Mouse (Mus musculus): Measurements from ENCODE around the gene Bicc1. TPM values are rescaled to one million over a fixed set of nuclear protein-coding genes. Genes with fewer than 3 reads are reported as not detected.

Gene Bicc1
- 8.9 and 9.7 TPM in 2 replicates for polyA plus RNA-seq (2014; fragmentation: Nextera tagmentation; extraction: Ambion mirVana)

- peak; percentile 38 for DNase-seq (ENCODE audit: low spot score)
- H3K4me2 ChIP-seq, result peak within 1 kb of the TSS; percentile 68
- H3K4me3 ChIP-seq (ENCODE audit: low read depth, low read length), result peak within 1 kb of the TSS; percentile 59
- H3K4me1 ChIP-seq (replicated peaks; ENCODE audit: control insufficient read depth, insufficient read depth, low read length), result no peaks in the 10 kb centered on the region
- 3% methylated on average over 44 of the region's 69 CpGs for WGBS
- no peaks in the 10 kb centered on the region for H3K36me3 ChIP-seq (ENCODE audit: control insufficient read depth, insufficient read depth, low read length)
- no peak within 1 kb of the TSS for H3K27ac ChIP-seq (ENCODE audit: low read depth, low read length)
- no peaks in the 10 kb centered on the region for H3K9me3 ChIP-seq (ENCODE audit: control insufficient read depth, low read length)
- peak; percentile 64 for ATAC-seq (replicated peaks; ENCODE audit: low FRiP score)
- H3K27me3 ChIP-seq (replicated peaks; ENCODE audit: control insufficient read depth, insufficient read depth, low read length), result peaks cover 29% of the 10 kb centered on the region
- H3K9ac ChIP-seq (ENCODE audit: low read depth, low read length), result peak within 1 kb of the TSS; percentile 57
Observed at GRCm38 (mm10) chr10:71159676-71160235, at the start of gene Bicc1. Gene Bicc1, minus strand, starts transcription at chr10:71159700.

GRCm38 (mm10) chr10:71201512-71201911 is 42.0 kb upstream of the Bicc1 start:
- Histone ChIP-seq H3K4me1 (replicated peaks; ENCODE audit: control insufficient read depth, insufficient read depth, low read length) (no peaks in the 10 kb centered on the region), H3K9me3 (ENCODE audit: control insufficient read depth, low read length) (no peaks in the 10 kb centered on the region), H3K27me3 (replicated peaks; ENCODE audit: control insufficient read depth, insufficient read depth, low read length) (no peaks in the 10 kb centered on the region), H3K36me3 (ENCODE audit: control insufficient read depth, insufficient read depth, low read length) (no peaks in the 10 kb centered on the region), H3K9ac (ENCODE audit: low read depth, low read length) (no peak overlapping the region), H3K4me2 (no peak overlapping the region), H3K27ac (ENCODE audit: low read depth, low read length) (no peak overlapping the region), H3K4me3 (ENCODE audit: low read depth, low read length) (no peak overlapping the region)
- WGBS, result 95% methylated on average over 2 of the region's 2 CpGs
- ATAC-seq (replicated peaks; ENCODE audit: low FRiP score) (no peak), DNase-seq (ENCODE audit: low spot score) (no peak)

GRCm38 (mm10) chr10:71200964-71201363 is 41.5 kb upstream of the Bicc1 start:
- Histone ChIP-seq H3K4me3 (ENCODE audit: low read depth, low read length) (no peak overlapping the region), H3K27ac (ENCODE audit: low read depth, low read length) (no peak overlapping the region), H3K9me3 (ENCODE audit: control insufficient read depth, low read length) (no peaks in the 10 kb centered on the region)

GRCm38 (mm10) chr10:71198676-71199075 is 39.2 kb upstream of the Bicc1 start:
- Histone ChIP-seq H3K27me3 (replicated peaks; ENCODE audit: control insufficient read depth, insufficient read depth, low read length) (no peaks in the 10 kb centered on the region), H3K4me2 (no peak overlapping the region), H3K4me3 (ENCODE audit: low read depth, low read length) (no peak overlapping the region), H3K4me1 (replicated peaks; ENCODE audit: control insufficient read depth, insufficient read depth, low read length) (no peaks in the 10 kb centered on the region), H3K36me3 (ENCODE audit: control insufficient read depth, insufficient read depth, low read length) (no peaks in the 10 kb centered on the region), H3K9me3 (ENCODE audit: control insufficient read depth, low read length) (no peaks in the 10 kb centered on the region), H3K27ac (ENCODE audit: low read depth, low read length) (no peak overlapping the region), H3K9ac (ENCODE audit: low read depth, low read length) (no peak overlapping the region)
- DNase-seq (ENCODE audit: low spot score), result no peak
- ATAC-seq (replicated peaks; ENCODE audit: low FRiP score), result no peak
- 89% methylated on average over 8 of the region's 8 CpGs for WGBS

More at GRCm38 (mm10) chr10:71200964-71201363, 41.5 kb upstream of the Bicc1 start:
- 68% methylated on average over 5 of the region's 5 CpGs for WGBS
- no peaks in the 10 kb centered on the region for H3K36me3 ChIP-seq (ENCODE audit: control insufficient read depth, insufficient read depth, low read length)
- no peak overlapping the region for H3K9ac ChIP-seq (ENCODE audit: low read depth, low read length)
- ATAC-seq (replicated peaks; ENCODE audit: low FRiP score) (no peak), DNase-seq (ENCODE audit: low spot score) (no peak)
- H3K4me2 ChIP-seq, result no peak overlapping the region
- H3K27me3 ChIP-seq (replicated peaks; ENCODE audit: control insufficient read depth, insufficient read depth, low read length), result no peaks in the 10 kb centered on the region
- H3K4me1 ChIP-seq (replicated peaks; ENCODE audit: control insufficient read depth, insufficient read depth, low read length), result no peaks in the 10 kb centered on the region

- no peak overlapping the region for H3K4me2 ChIP-seq
- H3K4me1 ChIP-seq (replicated peaks; ENCODE audit: control insufficient read depth, insufficient read depth, low read length), result no peaks in the 10 kb centered on the region
- no peak overlapping the region for H3K4me3 ChIP-seq (ENCODE audit: low read depth, low read length)
- H3K36me3 ChIP-seq (ENCODE audit: control insufficient read depth, insufficient read depth, low read length), result no peaks in the 10 kb centered on the region
- no peak overlapping the region for H3K9ac ChIP-seq (ENCODE audit: low read depth, low read length)
- WGBS, result 58% methylated on average over 14 of the region's 14 CpGs
- no peaks in the 10 kb centered on the region for H3K9me3 ChIP-seq (ENCODE audit: control insufficient read depth, low read length)
- H3K27ac ChIP-seq (ENCODE audit: low read depth, low read length), result no peak overlapping the region
- ATAC-seq (replicated peaks; ENCODE audit: low FRiP score) (no peak), DNase-seq (ENCODE audit: low spot score) (no peak)
- no peaks in the 10 kb centered on the region for H3K27me3 ChIP-seq (replicated peaks; ENCODE audit: control insufficient read depth, insufficient read depth, low read length)
Observed at GRCm38 (mm10) chr10:71197036-71197785, 37.7 kb upstream of the Bicc1 start.

- Histone ChIP-seq H3K9ac (ENCODE audit: low read depth, low read length) (no peak overlapping the region), H3K27me3 (replicated peaks; ENCODE audit: control insufficient read depth, insufficient read depth, low read length) (no peaks in the 10 kb centered on the region)
Observed at GRCm38 (mm10) chr10:71195501-71195900, 36.0 kb upstream of the Bicc1 start.

GRCm38 (mm10) chr10:71194713-71195112 is 35.2 kb upstream of the Bicc1 start:
- Histone ChIP-seq H3K36me3 (ENCODE audit: control insufficient read depth, insufficient read depth, low read length) (no peaks in the 10 kb centered on the region), H3K4me1 (replicated peaks; ENCODE audit: control insufficient read depth, insufficient read depth, low read length) (no peaks in the 10 kb centered on the region), H3K4me3 (ENCODE audit: low read depth, low read length) (no peak overlapping the region), H3K27ac (ENCODE audit: low read depth, low read length) (no peak overlapping the region), H3K9me3 (ENCODE audit: control insufficient read depth, low read length) (no peaks in the 10 kb centered on the region), H3K27me3 (replicated peaks; ENCODE audit: control insufficient read depth, insufficient read depth, low read length) (no peaks in the 10 kb centered on the region), H3K4me2 (no peak overlapping the region), H3K9ac (ENCODE audit: low read depth, low read length) (no peak overlapping the region)
- no peak for DNase-seq (ENCODE audit: low spot score)
- ATAC-seq (replicated peaks; ENCODE audit: low FRiP score), result no peak
- 80% methylated on average over 7 of the region's 7 CpGs for WGBS

More at GRCm38 (mm10) chr10:71195501-71195900, 36.0 kb upstream of the Bicc1 start:
- no peaks in the 10 kb centered on the region for H3K9me3 ChIP-seq (ENCODE audit: control insufficient read depth, low read length)
- H3K4me2 ChIP-seq, result no peak overlapping the region
- no peak overlapping the region for H3K4me3 ChIP-seq (ENCODE audit: low read depth, low read length)
- no peak for DNase-seq (ENCODE audit: low spot score)
- 48% methylated on average over 9 of the region's 9 CpGs for whole genome bisulfite sequencing
- ATAC-seq (replicated peaks; ENCODE audit: low FRiP score), result no peak
- H3K27ac ChIP-seq (ENCODE audit: low read depth, low read length), result no peak overlapping the region
- H3K36me3 ChIP-seq (ENCODE audit: control insufficient read depth, insufficient read depth, low read length), result no peaks in the 10 kb centered on the region
- H3K4me1 ChIP-seq (replicated peaks; ENCODE audit: control insufficient read depth, insufficient read depth, low read length), result no peaks in the 10 kb centered on the region

- no peak overlapping the region for H3K4me3 ChIP-seq (ENCODE audit: low read depth, low read length)
- DNase-seq (ENCODE audit: low spot score) (no peak), ATAC-seq (replicated peaks; ENCODE audit: low FRiP score) (no peak)
- no peaks in the 10 kb centered on the region for H3K36me3 ChIP-seq (ENCODE audit: control insufficient read depth, insufficient read depth, low read length)
- no peak overlapping the region for H3K4me2 ChIP-seq
- 67% methylated on average over 7 of the region's 7 CpGs for WGBS
- no peaks in the 10 kb centered on the region for H3K4me1 ChIP-seq (replicated peaks; ENCODE audit: control insufficient read depth, insufficient read depth, low read length)
- H3K9me3 ChIP-seq (ENCODE audit: control insufficient read depth, low read length), result no peaks in the 10 kb centered on the region
- no peak overlapping the region for H3K27ac ChIP-seq (ENCODE audit: low read depth, low read length)
- no peak overlapping the region for H3K9ac ChIP-seq (ENCODE audit: low read depth, low read length)
- H3K27me3 ChIP-seq (replicated peaks; ENCODE audit: control insufficient read depth, insufficient read depth, low read length), result no peaks in the 10 kb centered on the region
Observed at GRCm38 (mm10) chr10:71193319-71193718, 33.8 kb upstream of the Bicc1 start.

- H3K36me3 ChIP-seq (ENCODE audit: control insufficient read depth, insufficient read depth, low read length), result no peaks in the 10 kb centered on the region
- H3K9me3 ChIP-seq (ENCODE audit: control insufficient read depth, low read length), result no peaks in the 10 kb centered on the region
- no peak overlapping the region for H3K27ac ChIP-seq (ENCODE audit: low read depth, low read length)
- H3K27me3 ChIP-seq (replicated peaks; ENCODE audit: control insufficient read depth, insufficient read depth, low read length), result no peaks in the 10 kb centered on the region
- H3K9ac ChIP-seq (ENCODE audit: low read depth, low read length), result no peak overlapping the region
- no peaks in the 10 kb centered on the region for H3K4me1 ChIP-seq (replicated peaks; ENCODE audit: control insufficient read depth, insufficient read depth, low read length)
- DNase-seq (ENCODE audit: low spot score) (no peak), ATAC-seq (replicated peaks; ENCODE audit: low FRiP score) (no peak)
- no peak overlapping the region for H3K4me3 ChIP-seq (ENCODE audit: low read depth, low read length)
- 60% methylated on average over 11 of the region's 11 CpGs for WGBS
- no peak overlapping the region for H3K4me2 ChIP-seq
Observed at GRCm38 (mm10) chr10:71192886-71193285, 33.4 kb upstream of the Bicc1 start.

Measured in liver, embryonic 11.5 days (tissue).